Mouse (Mus musculus) kidney, adult 2 months (tissue): Measurements from ENCODE around the gene Slc24a3.

ENCODE experiments used
- CTCF ChIP-seq: fragments of 200-500 bp; conservative IDR thresholded peaks from 2 replicates; pipeline ENCODE4 v1.5.1; 2011; ENCODE audit warnings: low read depth, mild to moderate bottlenecking, control low read depth, low read length, moderate library complexity, mixed read lengths; ENCODE audit not compliant: insufficient read depth, insufficient read length
- POLR2A ChIP-seq: fragments of 200-500 bp; IDR thresholded peaks from one replicate; pipeline ENCODE4 v1.6.1; 2011; ENCODE audit warnings: low read depth, low read length, control low read depth

DNA sequence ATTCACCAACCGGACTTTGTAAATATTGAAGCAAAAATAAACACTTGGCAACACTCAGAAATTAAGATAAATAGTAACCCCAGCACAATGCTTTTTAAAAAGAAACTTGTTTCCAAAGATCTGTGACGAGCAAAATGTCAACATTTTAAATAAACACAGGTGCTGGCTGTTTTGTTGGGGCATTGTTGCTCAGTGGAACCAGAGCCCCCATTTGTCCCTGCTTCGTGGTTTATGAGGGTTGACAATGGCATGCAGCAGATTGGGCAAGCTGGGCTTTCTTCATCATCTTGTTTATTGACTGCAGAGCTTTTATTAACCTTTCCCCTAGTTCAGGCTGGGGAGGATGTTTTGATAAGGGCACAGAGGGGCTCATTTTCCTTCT lies 509.0 kb downstream of the Slc24a3 start:
- TF ChIP-seq CTCF (no peak), POLR2A (no peak)
